Mouse (Mus musculus): ENCODE results near the gene Olfr330. TPM values are rescaled to one million over a fixed set of nuclear protein-coding genes. Genes with fewer than 3 reads are reported as not detected.

The Olfr330 gene
- polyA plus RNA-seq, 1 experiment: 1.7 TPM

- H3K27ac ChIP-seq (ENCODE audit: control insufficient read depth, insufficient read depth, low read depth, low read length): no peak overlapping the region
- H3K4me1 ChIP-seq (ENCODE audit: control insufficient read depth, insufficient read depth, low read length): no peaks in the 10 kb centered on the region; the same call in 1 of the 2 replicates
- TF ChIP-seq POLR2A (IDR thresholded peaks at IDR 0.05; ENCODE audit: control insufficient read depth, low read depth, low read length) (no peak), CTCF (IDR thresholded peaks at IDR 0.05; ENCODE audit: control insufficient read depth, insufficient read depth, insufficient replicate concordance, low read depth, low read length) (no peak)
- H3K27me3 ChIP-seq (ENCODE audit: control insufficient read depth, insufficient read depth, low read length): no peaks in the 10 kb centered on the region
- H3K36me3 ChIP-seq (ENCODE audit: control insufficient read depth, insufficient read depth, low read length): no peaks in the 10 kb centered on the region
- no peak overlapping the region for H3K4me3 ChIP-seq (ENCODE audit: control insufficient read depth, low read depth, low read length)
Measured at GRCm38 (mm10) chr11:58499290-58499689, 35.3 kb downstream of the Olfr330 start.

- Histone ChIP-seq H3K27ac (ENCODE audit: control insufficient read depth, insufficient read depth, low read depth, low read length) (no peak overlapping the region), H3K27me3 (ENCODE audit: control insufficient read depth, insufficient read depth, low read length) (no peaks in the 10 kb centered on the region), H3K4me3 (ENCODE audit: control insufficient read depth, low read depth, low read length) (no peak overlapping the region), H3K36me3 (ENCODE audit: control insufficient read depth, insufficient read depth, low read length) (no peaks in the 10 kb centered on the region), H3K4me1 (ENCODE audit: control insufficient read depth, insufficient read depth, low read length) (no peaks in the 10 kb centered on the region; the same call in 1 of the 2 replicates)
- TF ChIP-seq POLR2A (IDR thresholded peaks at IDR 0.05; ENCODE audit: control insufficient read depth, low read depth, low read length) (no peak), CTCF (IDR thresholded peaks at IDR 0.05; ENCODE audit: control insufficient read depth, insufficient read depth, insufficient replicate concordance, low read depth, low read length) (no peak)
Measured at GRCm38 (mm10) chr11:58498761-58499160, 35.9 kb downstream of the Olfr330 start.

GRCm38 (mm10) chr11:58492455-58492854 is 42.2 kb downstream of the Olfr330 start, which contains the start of gene Olfr332:
Gene Olfr332, minus strand, starts transcription at chr11:58492555.
- H3K4me3 ChIP-seq (ENCODE audit: control insufficient read depth, low read depth, low read length): no peak within 1 kb of the TSS
- TF ChIP-seq POLR2A (IDR thresholded peaks at IDR 0.05; ENCODE audit: control insufficient read depth, low read depth, low read length): no peak
- TF ChIP-seq CTCF (IDR thresholded peaks at IDR 0.05; ENCODE audit: control insufficient read depth, insufficient read depth, insufficient replicate concordance, low read depth, low read length): no peak
- H3K27ac ChIP-seq (ENCODE audit: control insufficient read depth, insufficient read depth, low read depth, low read length): no peak within 1 kb of the TSS
- 0 out of 2 replicates have a peak, but pooled peaks cover 2% of the 10 kb centered on the region for H3K4me1 ChIP-seq (ENCODE audit: control insufficient read depth, insufficient read depth, low read length)
- no peaks in the 10 kb centered on the region for H3K36me3 ChIP-seq (ENCODE audit: control insufficient read depth, insufficient read depth, low read length)
- no peaks in the 10 kb centered on the region for H3K27me3 ChIP-seq (ENCODE audit: control insufficient read depth, insufficient read depth, low read length)

Other genes with a start within 250 kb of the Olfr330 start
- gene Zfp692, start 227.8 kb downstream of the Olfr330 start, polyA plus RNA-seq (2012; rRNA removed): 11.2 and 14.0 TPM in 2 replicates
- 43.7 and 48.9 TPM in 2 replicates for gene Zfp672, start 204.5 kb downstream of the Olfr330 start, polyA plus RNA-seq (2012; rRNA removed)
- 8.6 and 9.5 TPM in 2 replicates for gene Sh3bp5l, start 204.1 kb downstream of the Olfr330 start, polyA plus RNA-seq (2012; rRNA removed)
- gene Lypd8, start 155.8 kb downstream of the Olfr330 start, polyA plus RNA-seq (2012; rRNA removed): 4.0 and 4.3 TPM in 2 replicates
- gene 1810065E05Rik, start 113.7 kb downstream of the Olfr330 start, polyA plus RNA-seq (2012; rRNA removed): 0.81 and 4.0 TPM in 2 replicates
- not detected in 2 replicates for gene Gm12253, start 102.3 kb downstream of the Olfr330 start, polyA plus RNA-seq (2012; rRNA removed)
- 218 and 223 TPM in 2 replicates for gene Lypd9, start 81.9 kb downstream of the Olfr330 start, polyA plus RNA-seq (2012; rRNA removed)
- 0.16 and 0.38 TPM in 2 replicates for gene Olfr30, start 72.6 kb downstream of the Olfr330 start, polyA plus RNA-seq (2012; rRNA removed)
- 0.02 TPM in 1 of 2 replicates, not detected in the other for gene Olfr332, start 42.3 kb downstream of the Olfr330 start, polyA plus RNA-seq (2012; rRNA removed)
- 0.13 and 0.21 TPM in 2 replicates for gene Olfr331, start 32.3 kb downstream of the Olfr330 start, polyA plus RNA-seq (2012; rRNA removed)
- gene Olfr329-ps, start 11.6 kb upstream of the Olfr330 start, polyA plus RNA-seq (2012; rRNA removed): 0.26 and 0.56 TPM in 2 replicates
- not detected in 2 replicates for gene Olfr328, start 20.8 kb upstream of the Olfr330 start, polyA plus RNA-seq (2012; rRNA removed)
- gene Olfr224, start 35.7 kb upstream of the Olfr330 start, polyA plus RNA-seq (2012; rRNA removed): 0.11 TPM in 1 of 2 replicates, not detected in the other
- gene Olfr325, start 42.9 kb upstream of the Olfr330 start, polyA plus RNA-seq (2012; rRNA removed): 0.20 and 0.89 TPM in 2 replicates
- gene Olfr324, start 60.3 kb upstream of the Olfr330 start, polyA plus RNA-seq (2012; rRNA removed): not detected in 2 replicates
- gene 2210407C18Rik, start 81.2 kb upstream of the Olfr330 start, polyA plus RNA-seq (2012; rRNA removed): not detected in 2 replicates
- gene Olfr323, start 95.7 kb upstream of the Olfr330 start, polyA plus RNA-seq (2012; rRNA removed): 0.57 and 2.2 TPM in 2 replicates
- not detected in 2 replicates for gene Trim58, start 105.6 kb upstream of the Olfr330 start, polyA plus RNA-seq (2012; rRNA removed)
- gene Olfr322, start 123.9 kb upstream of the Olfr330 start, polyA plus RNA-seq (2012; rRNA removed): not detected in 2 replicates
- not detected in 2 replicates for gene Olfr320, start 146.3 kb upstream of the Olfr330 start, polyA plus RNA-seq (2012; rRNA removed)
- not detected in 2 replicates for gene Olfr319, start 164.3 kb upstream of the Olfr330 start, polyA plus RNA-seq (2012; rRNA removed)
- gene Olfr318, start 189.2 kb upstream of the Olfr330 start, polyA plus RNA-seq (2012; rRNA removed): 0.35 TPM in 1 of 2 replicates, not detected in the other
- gene Olfr317, start 204.4 kb upstream of the Olfr330 start, polyA plus RNA-seq (2012; rRNA removed): 0.16 and 0.96 TPM in 2 replicates
- 0.29 and 3.1 TPM in 2 replicates for gene Olfr316, start 217.9 kb upstream of the Olfr330 start, polyA plus RNA-seq (2012; rRNA removed)
- gene Olfr315, start 238.4 kb upstream of the Olfr330 start, polyA plus RNA-seq (2012; rRNA removed): not detected in 2 replicates
- gene Olfr314, start 248.1 kb upstream of the Olfr330 start, polyA plus RNA-seq (2012; rRNA removed): not detected in 2 replicates